Mouse (Mus musculus) embryonic facial prominence, embryonic 15.5 days (tissue): Measurements from ENCODE around the gene Foxp4. TPM values are rescaled to one million over a fixed set of nuclear protein-coding genes. Genes with fewer than 3 reads are reported as not detected.

Experiments used
- ATAC-seq: fragments of 200-750 bp; cut with Nextera tagmentation; 2 replicates; pipeline ENCODE4 v1.8.0; 2017; ENCODE audit warnings: low read depth, moderate TSS enrichment; ENCODE audit not compliant: insufficient number of reproducible peaks, low FRiP score, low TSS enrichment
- H3K27ac ChIP-seq: fragments of 300-500 bp; sonication (generic); replicated peaks from 2 replicates; pipeline ENCODE4 v1.5.1; 2015; ENCODE audit warnings: mild to moderate bottlenecking, inconsistent platforms
- H3K27me3 ChIP-seq: fragments of 300-500 bp; sonication (generic); 2 replicates; pipeline ENCODE4 v1.6.1; 2015; ENCODE audit warnings: inconsistent platforms
- H3K36me3 ChIP-seq: fragments of 300-500 bp; sonication (generic); 2 replicates; pipeline ENCODE4 v1.6.1; 2015; ENCODE audit warnings: mild to moderate bottlenecking, inconsistent platforms
- H3K4me1 ChIP-seq: fragments of 300-500 bp; sonication (generic); 2 replicates; pipeline ENCODE4 v1.6.1; 2015; ENCODE audit warnings: inconsistent platforms
- H3K4me2 ChIP-seq: fragments of 300-500 bp; sonication (generic); replicated peaks from 2 replicates; pipeline ENCODE4 v1.6.1; 2015; ENCODE audit warnings: mild to moderate bottlenecking, inconsistent platforms
- H3K4me3 ChIP-seq: fragments of 300-500 bp; sonication (generic); replicated peaks from 2 replicates; pipeline ENCODE4 v1.5.1; 2015; ENCODE audit warnings: mild to moderate bottlenecking, inconsistent platforms
- H3K9ac ChIP-seq: fragments of 300-500 bp; sonication (generic); 2 replicates; pipeline ENCODE4 v1.6.1; 2015; ENCODE audit warnings: inconsistent platforms
- H3K9me3 ChIP-seq: fragments of 300-500 bp; sonication (generic); replicated peaks from 2 replicates; pipeline ENCODE4 v1.6.1; 2016; ENCODE audit warnings: inconsistent platforms
- WGBS: fragments of 180-500 bp; shearing (Covaris S2); methylation state at CpG from one replicate; pipeline ENCODE4 v1.1.7; 2015; 5-methylcytosine and 5-hydroxymethylcytosine counted together
- polyA plus RNA-seq: library from polyadenylated mRNA; unstranded; fragments of >200 nt; fragmentation: Nextera tagmentation; extraction: Ambion mirVana; gene quantifications from 2 replicates; pipeline ENCODE4 v1.2.1, GENCODE M21; 2015

Foxp4 gene
- polyA plus RNA-seq, 1 experiment from 2014 or later: 19.3 TPM

- H3K4me1 ChIP-seq: peaks cover 43% of the 10 kb centered on the region
- H3K36me3 ChIP-seq: peaks cover 7% of the 10 kb centered on the region; the same call in 1 of the 2 replicates
- no peak overlapping the region for H3K4me2 ChIP-seq
- H3K9me3 ChIP-seq: no peaks in the 10 kb centered on the region
- no peak overlapping the region for H3K4me3 ChIP-seq
- no peak for ATAC-seq
- 0 out of 2 replicates have a peak overlapping the region, but pooled peaks have one; percentile 83 for H3K27ac ChIP-seq
- H3K9ac ChIP-seq: no peak overlapping the region
- H3K27me3 ChIP-seq: no peaks in the 10 kb centered on the region
- WGBS: 49% methylated on average over 19 of the region's 19 CpGs
These were observed 35.2 kb downstream of the Foxp4 start for GRCm38 (mm10) chr17:47889267-47889666.

GRCm38 (mm10) chr17:47888641-47889040 lies 35.8 kb downstream of the Foxp4 start:
- Histone ChIP-seq H3K27me3 (no peaks in the 10 kb centered on the region), H3K9me3 (no peaks in the 10 kb centered on the region), H3K4me2 (no peak overlapping the region), H3K36me3 (peaks cover under 1% of the 10 kb centered on the region; the same call in 1 of the 2 replicates), H3K4me3 (no peak overlapping the region), H3K4me1 (peaks cover 43% of the 10 kb centered on the region), H3K27ac (peak overlapping the region; percentile 83; the same call in 1 of the 2 replicates), H3K9ac (no peak overlapping the region)
- WGBS: 65% methylated on average over 7 of the region's 7 CpGs
- no peak for ATAC-seq

- Histone ChIP-seq H3K27ac (peak overlapping the region; percentile 83), H3K27me3 (no peaks in the 10 kb centered on the region), H3K9ac (no peak overlapping the region), H3K9me3 (no peaks in the 10 kb centered on the region), H3K4me3 (no peak overlapping the region), H3K4me1 (peaks cover 43% of the 10 kb centered on the region), H3K36me3 (no peaks in the 10 kb centered on the region; the same call in 1 of the 2 replicates), H3K4me2 (peak overlapping the region; percentile 8)
- 28% methylated on average over 6 of the region's 6 CpGs for WGBS
- peak; percentile 77 for ATAC-seq
These were observed 36.3 kb downstream of the Foxp4 start for GRCm38 (mm10) chr17:47888155-47888455.

- peak overlapping the region; percentile 83 for H3K27ac ChIP-seq
- peak overlapping the region; percentile 8 for H3K4me2 ChIP-seq
- ATAC-seq: peak; percentile 55
- no peaks in the 10 kb centered on the region for H3K9me3 ChIP-seq
- 26% methylated on average over 13 of the region's 13 CpGs for WGBS
- H3K4me3 ChIP-seq: no peak overlapping the region
- H3K27me3 ChIP-seq: no peaks in the 10 kb centered on the region
- peaks cover 43% of the 10 kb centered on the region for H3K4me1 ChIP-seq
- no peak overlapping the region for H3K9ac ChIP-seq
- H3K36me3 ChIP-seq: no peaks in the 10 kb centered on the region; the same call in 1 of the 2 replicates
These were observed 36.9 kb downstream of the Foxp4 start for GRCm38 (mm10) chr17:47887381-47888154.

- Histone ChIP-seq H3K9ac (no peak overlapping the region), H3K4me2 (no peak overlapping the region), H3K9me3 (no peaks in the 10 kb centered on the region), H3K36me3 (no peaks in the 10 kb centered on the region; the same call in 1 of the 2 replicates), H3K4me3 (no peak overlapping the region), H3K27me3 (no peaks in the 10 kb centered on the region), H3K27ac (no peak overlapping the region), H3K4me1 (peaks cover 58% of the 10 kb centered on the region)
- ATAC-seq: no peak
- WGBS: 79% methylated on average over 5 of the region's 5 CpGs
These were observed 41.3 kb downstream of the Foxp4 start for GRCm38 (mm10) chr17:47883099-47883498.

- H3K36me3 ChIP-seq: no peaks in the 10 kb centered on the region; the same call in 1 of the 2 replicates
- peak overlapping the region; percentile 44 for H3K27ac ChIP-seq
- no peak overlapping the region for H3K4me3 ChIP-seq
- no peaks in the 10 kb centered on the region for H3K27me3 ChIP-seq
- H3K4me1 ChIP-seq: peaks cover 55% of the 10 kb centered on the region
- H3K9ac ChIP-seq: no peak overlapping the region
- 37% methylated on average over 13 of the region's 13 CpGs for WGBS
- H3K9me3 ChIP-seq: no peaks in the 10 kb centered on the region
- ATAC-seq: no peak
- H3K4me2 ChIP-seq: no peak overlapping the region
These were observed 43.1 kb downstream of the Foxp4 start for GRCm38 (mm10) chr17:47881330-47881729.

GRCm38 (mm10) chr17:47879207-47879606 lies 45.2 kb downstream of the Foxp4 start:
- Histone ChIP-seq H3K9ac (no peak overlapping the region), H3K9me3 (no peaks in the 10 kb centered on the region), H3K36me3 (peaks cover 11% of the 10 kb centered on the region), H3K27me3 (no peaks in the 10 kb centered on the region), H3K4me3 (peak overlapping the region; percentile 31; the same call in 1 of the 2 replicates), H3K4me2 (peak overlapping the region; percentile 55), H3K27ac (peak overlapping the region; percentile 58), H3K4me1 (peaks cover 56% of the 10 kb centered on the region)
- ATAC-seq: peak; percentile 7; the same call in 1 of the 2 replicates
- WGBS: 13% methylated on average over 3 of the region's 3 CpGs

- Histone ChIP-seq H3K9ac (peak overlapping the region; percentile 6; the same call in 1 of the 2 replicates), H3K4me3 (peak overlapping the region; percentile 31), H3K4me2 (peak overlapping the region; percentile 55), H3K27me3 (no peaks in the 10 kb centered on the region), H3K27ac (peak overlapping the region; percentile 55), H3K36me3 (peaks cover 11% of the 10 kb centered on the region), H3K4me1 (peaks cover 63% of the 10 kb centered on the region), H3K9me3 (no peaks in the 10 kb centered on the region)
- WGBS: 6% methylated on average over 35 of the region's 35 CpGs
- ATAC-seq: 0 out of 2 replicates have a peak, but pooled peaks have one; percentile 30
These were observed 45.9 kb downstream of the Foxp4 start for GRCm38 (mm10) chr17:47878378-47879089.

GRCm38 (mm10) chr17:47877715-47878377 lies 46.6 kb downstream of the Foxp4 start:
- ATAC-seq: no peak
- peaks cover 11% of the 10 kb centered on the region for H3K36me3 ChIP-seq
- H3K27me3 ChIP-seq: no peaks in the 10 kb centered on the region
- 0 out of 2 replicates have a peak overlapping the region, but pooled peaks have one; percentile 55 for H3K27ac ChIP-seq
- 42% methylated on average over 10 of the region's 10 CpGs for WGBS
- peaks cover 68% of the 10 kb centered on the region for H3K4me1 ChIP-seq
- no peaks in the 10 kb centered on the region for H3K9me3 ChIP-seq
- peak overlapping the region; percentile 31; the same call in 1 of the 2 replicates for H3K4me3 ChIP-seq
- peak overlapping the region; percentile 55 for H3K4me2 ChIP-seq
- no peak overlapping the region for H3K9ac ChIP-seq

- Histone ChIP-seq H3K4me3 (no peak overlapping the region), H3K27ac (no peak overlapping the region; the same call in 1 of the 2 replicates), H3K9me3 (no peaks in the 10 kb centered on the region), H3K4me2 (no peak overlapping the region), H3K9ac (no peak overlapping the region), H3K4me1 (peaks cover 65% of the 10 kb centered on the region), H3K36me3 (peaks cover 12% of the 10 kb centered on the region), H3K27me3 (no peaks in the 10 kb centered on the region)
- no peak for ATAC-seq
- 48% methylated on average over 26 of the region's 26 CpGs for WGBS
These were observed 47.4 kb downstream of the Foxp4 start for GRCm38 (mm10) chr17:47876776-47877714.
